Mouse (Mus musculus) embryonic facial prominence, embryonic 14.5 days (tissue): ENCODE results near the gene Vamp2. TPM values are rescaled to one million over a fixed set of nuclear protein-coding genes. Genes with fewer than 3 reads are reported as not detected.

Experiments
- ATAC-seq: fragments of 200-750 bp; cut with Nextera tagmentation; 2 replicates; pipeline ENCODE4 v1.8.0; 2017; ENCODE audit warnings: low read depth, moderate number of reproducible peaks, moderate TSS enrichment
- DNase-seq: peaks from one replicate; pipeline ENCODE4 v3.0.0-alpha.2; 2015; ENCODE audit warnings: low spot score
- H3K27ac ChIP-seq: fragments of 300-500 bp; sonication (generic); replicated peaks from 2 replicates; pipeline ENCODE4 v1.5.1; 2014; ENCODE audit warnings: low read depth, mild to moderate bottlenecking, low read length, moderate library complexity
- H3K27me3 ChIP-seq: fragments of 300-500 bp; sonication (generic); replicated peaks from 2 replicates; pipeline ENCODE4 v1.6.1; 2014; ENCODE audit warnings: low read length; ENCODE audit not compliant: control insufficient read depth, insufficient read depth
- H3K36me3 ChIP-seq: fragments of 300-500 bp; sonication (generic); 2 replicates; pipeline ENCODE4 v1.6.1; 2014; ENCODE audit warnings: low read length, mixed read lengths; ENCODE audit not compliant: control insufficient read depth, insufficient read depth
- H3K4me1 ChIP-seq: fragments of 300-500 bp; sonication (generic); 2 replicates; pipeline ENCODE4 v1.6.1; 2014; ENCODE audit warnings: antibody characterized with exemption, low read length; ENCODE audit not compliant: control insufficient read depth, insufficient read depth
- H3K4me2 ChIP-seq: fragments of 300-500 bp; sonication (generic); 2 replicates; pipeline ENCODE4 v1.6.1; 2014; ENCODE audit warnings: low read depth, mild to moderate bottlenecking, low read length, moderate library complexity, mixed read lengths
- H3K4me3 ChIP-seq: fragments of 300-500 bp; sonication (generic); 2 replicates; pipeline ENCODE4 v1.5.1; 2014; ENCODE audit warnings: low read depth, mild to moderate bottlenecking, low read length
- H3K9ac ChIP-seq: fragments of 300-500 bp; sonication (generic); 2 replicates; pipeline ENCODE4 v1.6.1; 2014; ENCODE audit warnings: low read depth, mild to moderate bottlenecking, low read length, moderate library complexity, mixed read lengths
- H3K9me3 ChIP-seq: fragments of 300-500 bp; sonication (generic); 2 replicates; pipeline ENCODE4 v1.6.1; 2016; ENCODE audit warnings: low read length; ENCODE audit not compliant: control insufficient read depth
- WGBS: fragments of 180-500 bp; shearing (Covaris S2); extraction: QIAGEN DNeasy Blood & Tissue Kit; methylation state at CpG from one replicate; pipeline ENCODE4 v1.1.7; 2014; 5-methylcytosine and 5-hydroxymethylcytosine counted together
- polyA plus RNA-seq: library from polyadenylated mRNA; unstranded; fragments of >200 nt; fragmentation: Nextera tagmentation; extraction: Ambion mirVana; gene quantifications from 2 replicates; pipeline ENCODE4 v1.2.1, GENCODE M21; 2014

Vamp2 gene
- polyA plus RNA-seq, 1 experiment from 2014 or later: 97.0 TPM

DNA sequence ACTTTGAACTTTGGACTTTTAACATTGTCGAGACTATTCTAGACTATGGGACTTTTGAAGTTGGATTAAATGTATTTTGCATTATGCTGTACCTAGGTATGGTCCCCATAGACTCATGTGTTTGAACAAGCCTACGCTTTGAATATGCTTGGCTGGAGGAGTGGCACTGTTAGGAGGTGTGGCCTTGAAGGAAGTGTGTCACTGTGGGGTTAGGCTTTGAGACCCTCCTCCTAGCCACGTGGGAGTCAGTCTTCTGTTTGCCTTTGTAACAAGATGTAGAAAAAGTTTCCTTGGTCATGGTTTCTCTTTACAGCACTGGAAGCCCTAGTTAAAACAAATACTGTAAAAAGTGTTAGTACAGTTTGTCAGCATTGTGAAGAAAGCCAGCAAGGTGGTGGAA is 34.4 kb upstream of the Vamp2 start:
- WGBS: 76% methylated on average over 3 of the region's 3 CpGs
- no peak for ATAC-seq

DNA sequence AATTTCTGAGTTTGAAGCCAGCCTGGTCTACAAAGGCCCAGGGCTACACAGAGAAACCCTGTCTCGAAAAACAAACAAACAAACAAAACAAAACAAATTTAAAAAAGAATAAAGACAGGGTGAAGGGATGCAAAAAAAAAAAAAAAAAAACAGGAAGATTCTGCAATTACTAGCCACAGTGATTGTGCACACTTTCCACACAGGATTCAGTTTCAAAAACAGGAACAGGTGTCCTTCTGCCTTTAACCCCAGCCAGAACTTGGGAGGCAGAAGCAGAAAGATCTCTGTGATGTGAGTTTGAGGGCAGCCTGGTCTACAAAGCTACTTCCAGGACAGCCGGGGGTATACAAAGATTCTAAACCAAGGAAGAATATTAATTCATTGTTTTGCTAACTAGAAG is 30.0 kb upstream of the Vamp2 start:
- ATAC-seq (no peak), DNase-seq (no peak)
- Histone ChIP-seq H3K4me2 (peak overlapping the region; percentile 75), H3K36me3 (peaks cover 6% of the 10 kb centered on the region; the same call in 1 of the 2 replicates), H3K9ac (peak overlapping the region; percentile 76), H3K27me3 (no peaks in the 10 kb centered on the region), H3K27ac (peak overlapping the region; percentile 82), H3K4me1 (peaks cover 19% of the 10 kb centered on the region), H3K9me3 (no peaks in the 10 kb centered on the region), H3K4me3 (peak overlapping the region; percentile 97)
- WGBS: 82% methylated on average over 2 of the region's 2 CpGs

More for the DNA sequence above, 34.4 kb upstream of the Vamp2 start:
- H3K4me1 ChIP-seq: peaks cover 5% of the 10 kb centered on the region
- DNase-seq: no peak
- H3K27ac ChIP-seq: no peak overlapping the region
- peaks cover 40% of the 10 kb centered on the region for H3K36me3 ChIP-seq
- H3K9me3 ChIP-seq: no peaks in the 10 kb centered on the region
- H3K4me2 ChIP-seq: no peak overlapping the region
- no peak overlapping the region for H3K9ac ChIP-seq
- H3K4me3 ChIP-seq: no peak overlapping the region
- H3K27me3 ChIP-seq: no peaks in the 10 kb centered on the region

DNA sequence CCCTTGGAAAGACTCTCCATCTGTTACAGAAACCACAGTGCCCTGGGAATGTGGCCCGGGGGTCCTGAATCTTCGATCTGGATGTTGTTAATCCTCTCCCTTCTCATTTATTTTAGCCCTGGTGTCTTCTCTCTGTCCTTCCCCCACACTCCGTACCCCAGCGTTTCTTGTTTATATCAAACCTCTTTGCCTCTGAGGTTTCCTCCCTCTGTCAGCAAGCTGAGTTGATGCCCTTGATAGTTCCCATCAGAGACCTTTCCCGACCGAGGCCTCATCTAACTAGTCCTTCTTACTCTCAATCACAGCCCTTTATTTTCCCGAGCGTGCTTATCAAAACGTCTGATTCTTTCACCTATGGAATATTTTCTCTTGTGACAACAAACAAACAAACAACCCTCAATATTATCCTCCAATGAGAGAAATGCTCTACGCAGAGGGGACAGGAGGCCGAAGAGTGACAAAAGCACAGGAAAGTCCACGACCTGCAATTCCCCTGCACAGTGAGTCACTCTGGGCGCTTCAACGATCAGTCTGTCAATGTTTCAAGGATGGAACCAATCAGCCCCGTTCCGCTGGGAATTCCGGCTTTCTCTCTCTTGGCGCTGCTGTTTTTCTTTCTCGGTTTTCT is 29.4 kb upstream of the Vamp2 start:
- DNase-seq (no peak), ATAC-seq (no peak)
- Histone ChIP-seq H3K36me3 (peaks cover 6% of the 10 kb centered on the region; the same call in 1 of the 2 replicates), H3K4me2 (peak overlapping the region; percentile 75), H3K4me3 (peak overlapping the region; percentile 97), H3K27ac (peak overlapping the region; percentile 82), H3K27me3 (no peaks in the 10 kb centered on the region), H3K4me1 (peaks cover 19% of the 10 kb centered on the region), H3K9me3 (no peaks in the 10 kb centered on the region), H3K9ac (peak overlapping the region; percentile 76)
- WGBS: 1% methylated on average over 19 of the region's 19 CpGs

DNA sequence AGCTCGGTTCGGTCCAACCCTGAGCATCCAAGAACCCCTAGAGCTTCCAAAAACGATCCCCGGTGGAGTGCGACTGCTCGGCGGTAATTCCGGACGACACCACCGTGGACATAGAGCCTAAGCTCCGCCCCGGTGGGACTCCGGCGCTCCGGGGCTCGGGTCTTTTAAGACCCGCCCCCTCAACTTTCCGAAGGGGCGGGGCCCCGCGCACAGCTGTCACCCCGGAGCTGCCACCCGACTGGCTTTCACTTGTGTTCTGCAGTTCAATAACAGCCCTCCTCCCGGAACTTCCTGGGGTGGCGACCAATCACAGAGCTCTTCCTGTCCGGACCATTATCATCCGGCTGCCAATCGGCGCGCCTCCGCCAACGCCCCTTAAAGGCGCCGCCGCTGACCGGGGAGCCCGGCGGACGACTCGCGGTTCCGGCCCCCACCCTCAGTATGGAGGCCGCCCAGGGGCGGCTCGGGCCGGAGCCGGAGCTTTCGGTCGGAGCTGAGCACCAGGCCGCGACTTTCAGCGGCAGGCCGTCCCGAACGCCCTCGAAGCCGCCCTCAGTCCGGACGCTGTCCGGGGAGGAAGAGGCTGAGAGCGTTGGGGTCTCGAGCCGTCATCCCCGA is 28.8 kb upstream of the Vamp2 start, which contains the start of gene Borcs6:
Borcs6 (plus strand) TSS at position 361 of the 618 bp plus-strand sequence.
- ATAC-seq (peak; percentile 93), DNase-seq (peak; percentile 99)
- WGBS: under 1% methylated on average over 59 of the region's 64 CpGs
- Histone ChIP-seq H3K4me3 (peak within 1 kb of the TSS; percentile 97), H3K9me3 (no peaks in the 10 kb centered on the region), H3K4me1 (peaks cover 19% of the 10 kb centered on the region), H3K27me3 (no peaks in the 10 kb centered on the region), H3K4me2 (peak within 1 kb of the TSS; percentile 96), H3K36me3 (0 out of 2 replicates have a peak, but pooled peaks cover under 1% of the 10 kb centered on the region), H3K9ac (peak within 1 kb of the TSS; percentile 90), H3K27ac (peak within 1 kb of the TSS; percentile 86)

DNA sequence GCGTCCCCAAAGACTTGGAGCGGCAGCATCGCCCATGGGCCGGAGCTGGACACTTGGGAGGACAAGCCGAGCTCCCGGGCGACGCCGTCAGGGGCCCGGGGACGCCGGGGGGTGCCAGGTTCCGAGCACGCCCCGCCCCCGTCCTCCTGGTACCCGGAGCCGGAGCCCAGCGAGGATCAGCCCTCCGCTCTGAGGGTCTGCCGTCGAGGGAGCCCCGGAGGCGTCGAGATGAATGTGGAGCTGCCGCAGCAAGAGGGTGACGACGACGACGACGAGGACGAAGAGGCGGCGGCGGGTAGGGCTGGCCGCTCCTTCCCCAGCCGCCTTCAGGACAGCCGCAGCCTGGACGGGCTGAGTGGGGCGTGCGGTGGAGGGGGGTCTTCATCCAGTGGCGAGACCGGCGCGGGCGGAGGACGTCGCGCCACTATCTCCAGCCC is 28.3 kb upstream of the Vamp2 start:
- no peaks in the 10 kb centered on the region for H3K36me3 ChIP-seq
- WGBS: 0% methylated on average over 17 of the region's 49 CpGs
- peak overlapping the region; percentile 97 for H3K4me3 ChIP-seq
- peak overlapping the region; percentile 90 for H3K9ac ChIP-seq
- ATAC-seq (peak; percentile 3; the same call in 1 of the 2 replicates), DNase-seq (peak; percentile 31)
- no peaks in the 10 kb centered on the region for H3K27me3 ChIP-seq
- H3K4me1 ChIP-seq: peaks cover 19% of the 10 kb centered on the region
- H3K9me3 ChIP-seq: no peaks in the 10 kb centered on the region
- peak overlapping the region; percentile 86 for H3K27ac ChIP-seq
- peak overlapping the region; percentile 96 for H3K4me2 ChIP-seq

DNA sequence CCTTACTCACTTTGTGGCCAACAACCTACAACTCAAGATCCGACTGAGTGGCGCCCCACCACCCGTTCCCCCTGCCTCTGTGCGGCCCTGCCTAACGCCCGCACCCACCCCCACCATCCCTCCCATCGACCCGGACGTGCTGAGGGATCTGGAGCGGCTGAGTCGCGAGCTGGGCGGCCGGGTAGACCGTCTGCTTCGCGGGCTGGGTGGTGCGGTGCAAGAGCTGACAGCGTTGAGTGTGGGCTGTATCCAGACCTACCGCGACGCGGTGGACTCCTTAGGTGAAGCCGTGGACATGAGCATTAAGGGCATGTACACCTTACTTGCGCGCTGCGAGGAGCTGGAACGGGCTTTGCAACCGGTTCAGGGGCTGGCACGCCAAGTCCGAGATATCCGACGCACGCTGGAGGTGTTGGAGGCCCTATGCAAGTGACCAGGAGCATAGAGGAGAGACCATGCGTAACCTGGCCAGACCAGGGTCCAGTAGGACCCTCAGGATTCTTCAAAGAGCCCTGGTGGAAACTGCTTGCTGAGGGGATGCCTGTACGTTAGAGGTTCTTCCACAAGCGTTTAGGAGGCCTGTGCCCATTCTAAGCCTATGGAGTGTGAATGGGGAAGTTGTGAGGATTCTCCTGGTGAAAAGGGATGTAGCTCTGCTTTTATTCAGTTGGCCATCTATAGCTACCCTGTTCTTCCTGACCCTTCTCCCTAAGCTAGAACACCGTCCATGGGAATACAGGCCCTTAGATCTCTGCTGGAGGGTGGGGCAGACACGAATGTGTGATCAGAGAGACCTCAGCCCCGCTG is 27.6 kb upstream of the Vamp2 start:
- peak overlapping the region; percentile 90 for H3K9ac ChIP-seq
- H3K4me1 ChIP-seq: peaks cover 19% of the 10 kb centered on the region
- no peaks in the 10 kb centered on the region for H3K36me3 ChIP-seq
- ATAC-seq: no peak
- peak overlapping the region; percentile 86 for H3K27ac ChIP-seq
- peak overlapping the region; percentile 96 for H3K4me2 ChIP-seq
- no peak for DNase-seq
- peak overlapping the region; percentile 97 for H3K4me3 ChIP-seq
- H3K9me3 ChIP-seq: no peaks in the 10 kb centered on the region
- H3K27me3 ChIP-seq: no peaks in the 10 kb centered on the region
- 1% methylated on average over 39 of the region's 40 CpGs for WGBS

DNA sequence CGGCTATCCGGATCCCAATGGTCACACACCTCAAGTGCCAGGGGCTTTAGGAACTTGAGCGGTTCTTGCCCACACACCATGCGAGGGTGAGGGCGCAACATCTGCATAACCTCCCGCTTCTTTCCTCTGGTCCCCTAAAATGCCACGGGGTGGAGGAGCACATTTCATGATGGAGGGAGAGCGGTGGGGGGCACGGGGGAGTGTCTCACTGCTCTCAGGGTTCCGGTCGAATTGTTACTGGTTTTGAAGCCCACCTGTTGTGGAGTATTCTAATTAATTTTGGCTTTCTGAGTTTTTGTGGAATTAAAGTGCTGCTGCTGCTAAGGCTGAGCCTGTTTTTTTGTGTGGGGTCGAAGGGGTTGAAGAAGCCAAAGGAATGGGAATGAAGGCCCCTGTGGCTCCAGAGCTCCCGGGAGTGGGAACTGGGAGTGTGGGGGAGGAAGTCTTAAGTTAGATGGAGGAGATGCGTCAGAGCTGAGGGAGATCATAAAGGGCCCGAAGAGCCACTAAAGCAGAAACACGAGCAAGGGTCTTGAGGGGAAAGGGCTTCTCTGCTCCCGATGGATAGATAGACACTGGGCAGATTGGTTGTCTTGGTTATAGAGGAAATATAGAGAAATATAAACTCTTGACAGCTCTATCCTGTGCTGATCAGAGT is 26.9 kb upstream of the Vamp2 start:
- whole genome bisulfite sequencing: 13% methylated on average over 17 of the region's 17 CpGs
- Histone ChIP-seq H3K27me3 (no peaks in the 10 kb centered on the region), H3K9me3 (no peaks in the 10 kb centered on the region), H3K4me1 (peaks cover 24% of the 10 kb centered on the region), H3K4me3 (peak overlapping the region; percentile 97), H3K36me3 (no peaks in the 10 kb centered on the region), H3K9ac (peak overlapping the region; percentile 90), H3K27ac (no peak overlapping the region), H3K4me2 (peak overlapping the region; percentile 96)
- DNase-seq (no peak), ATAC-seq (no peak)

DNA sequence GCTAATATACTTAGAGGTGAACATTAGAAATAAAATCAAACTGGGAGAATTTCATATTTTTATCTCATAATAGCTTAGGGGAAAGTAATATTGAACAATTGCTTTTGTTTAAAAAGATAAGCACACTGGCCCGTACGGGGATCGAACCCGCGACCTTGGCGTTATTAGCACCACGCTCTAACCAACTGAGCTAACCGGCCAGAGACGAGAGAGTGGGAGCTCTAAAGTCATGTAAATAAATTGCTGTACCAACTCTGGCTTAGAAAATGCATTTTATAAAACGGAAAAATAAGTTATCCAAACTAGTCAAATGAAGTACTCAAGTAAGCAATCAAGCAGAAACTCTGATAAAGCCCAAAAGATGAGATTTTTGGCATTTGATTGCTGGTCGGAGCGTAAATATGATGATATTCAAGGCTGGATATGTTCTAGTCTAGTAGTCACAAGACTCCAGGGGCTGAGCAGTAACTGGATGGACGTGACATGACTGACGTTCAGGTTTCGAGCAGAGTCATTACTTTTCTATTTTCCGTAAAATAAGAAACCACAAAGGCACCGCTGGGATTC is 26.0 kb upstream of the Vamp2 start:
- DNase-seq (peak; percentile 78), ATAC-seq (no peak; the same call in 1 of the 2 replicates)
- peak overlapping the region; percentile 73; the same call in 1 of the 2 replicates for H3K27ac ChIP-seq
- no peaks in the 10 kb centered on the region for H3K36me3 ChIP-seq
- peaks cover 24% of the 10 kb centered on the region for H3K4me1 ChIP-seq
- peak overlapping the region; percentile 97 for H3K4me3 ChIP-seq
- no peak overlapping the region for H3K9ac ChIP-seq
- WGBS: under 1% methylated on average over 17 of the region's 17 CpGs
- no peaks in the 10 kb centered on the region for H3K9me3 ChIP-seq
- H3K4me2 ChIP-seq: peak overlapping the region; percentile 96
- H3K27me3 ChIP-seq: no peaks in the 10 kb centered on the region
